Mouse (Mus musculus) midbrain, postnatal 0 days (tissue): ENCODE data around the gene Pebp1. TPM values are rescaled to one million over a fixed set of nuclear protein-coding genes. Genes with fewer than 3 reads are reported as not detected.

ENCODE experiments used
- ATAC-seq: fragments of 200-750 bp; cut with Nextera tagmentation; 2 replicates; pipeline ENCODE4 v1.8.0; 2017; ENCODE audit warnings: moderate number of reproducible peaks, mild to moderate bottlenecking, moderate TSS enrichment, moderate library complexity; ENCODE audit not compliant: low FRiP score
- DNase-seq: peaks from one replicate; pipeline ENCODE4 v3.0.0-alpha.2; 2015; ENCODE audit warnings: low spot score
- H3K27ac ChIP-seq: fragments of 300-500 bp; sonication (generic); 2 replicates; pipeline ENCODE4 v1.5.1; 2014; ENCODE audit warnings: low read depth, mild to moderate bottlenecking, low read length, mixed read lengths
- H3K27me3 ChIP-seq: fragments of 300-500 bp; sonication (generic); 2 replicates; pipeline ENCODE4 v1.6.1; 2014; ENCODE audit warnings: low read length, control low read depth, mixed read lengths; ENCODE audit not compliant: insufficient read depth
- H3K36me3 ChIP-seq: fragments of 300-500 bp; sonication (generic); 2 replicates; pipeline ENCODE4 v1.6.1; 2014; ENCODE audit warnings: low read length, control low read depth, mixed read lengths; ENCODE audit not compliant: insufficient read depth
- H3K4me1 ChIP-seq: fragments of 300-500 bp; sonication (generic); 2 replicates; pipeline ENCODE4 v1.6.1; 2014; ENCODE audit warnings: mild to moderate bottlenecking, control low read depth, antibody characterized with exemption, low read length, mixed read lengths; ENCODE audit not compliant: insufficient read depth
- H3K4me2 ChIP-seq: fragments of 300-500 bp; sonication (generic); 2 replicates; pipeline ENCODE4 v1.6.1; 2014; ENCODE audit warnings: low read depth, mild to moderate bottlenecking, low read length, mixed read lengths; ENCODE audit not compliant: poor library complexity, severe bottlenecking
- H3K4me3 ChIP-seq: fragments of 300-500 bp; sonication (generic); 2 replicates; pipeline ENCODE4 v1.5.1; 2014; ENCODE audit warnings: low read depth, mild to moderate bottlenecking, low read length, moderate library complexity
- H3K9ac ChIP-seq: fragments of 300-500 bp; sonication (generic); replicated peaks from 2 replicates; pipeline ENCODE4 v1.6.1; 2014; ENCODE audit warnings: mild to moderate bottlenecking, low read length, moderate library complexity, mixed read lengths; ENCODE audit not compliant: poor library complexity, severe bottlenecking
- H3K9me3 ChIP-seq: fragments of 300-500 bp; sonication (generic); 2 replicates; pipeline ENCODE4 v1.6.1; 2016; ENCODE audit warnings: low read length, control low read depth
- CTCF ChIP-seq: IDR thresholded peaks from 2 replicates; pipeline ENCODE4 v1.5.1; 2016; ENCODE audit warnings: antibody characterized with exemption, mild to moderate bottlenecking
- WGBS: fragments of 180-500 bp; shearing (Covaris S2); extraction: QIAGEN DNeasy Blood & Tissue Kit; methylation state at CpG from one replicate; pipeline ENCODE4 v1.1.7; 2014; 5-methylcytosine and 5-hydroxymethylcytosine counted together
- polyA plus RNA-seq: library from polyadenylated mRNA; unstranded; fragments of >200 nt; fragmentation: Nextera tagmentation; extraction: Ambion mirVana; gene quantifications from 2 replicates; pipeline ENCODE4 v1.2.1, GENCODE M21; 2015
- total RNA-seq: library from RNA; depleted of rRNA; stranded (reverse); fragments of >200 nt; gene quantifications from 2 replicates; pipeline ENCODE4 v1.2.3, GENCODE M21; 2014; rRNA removed

The Pebp1 gene
- total RNA-seq: 1,240 and 1,525 TPM in 2 replicates
- polyA plus RNA-seq: 1,025 and 1,129 TPM in 2 replicates

DNA sequence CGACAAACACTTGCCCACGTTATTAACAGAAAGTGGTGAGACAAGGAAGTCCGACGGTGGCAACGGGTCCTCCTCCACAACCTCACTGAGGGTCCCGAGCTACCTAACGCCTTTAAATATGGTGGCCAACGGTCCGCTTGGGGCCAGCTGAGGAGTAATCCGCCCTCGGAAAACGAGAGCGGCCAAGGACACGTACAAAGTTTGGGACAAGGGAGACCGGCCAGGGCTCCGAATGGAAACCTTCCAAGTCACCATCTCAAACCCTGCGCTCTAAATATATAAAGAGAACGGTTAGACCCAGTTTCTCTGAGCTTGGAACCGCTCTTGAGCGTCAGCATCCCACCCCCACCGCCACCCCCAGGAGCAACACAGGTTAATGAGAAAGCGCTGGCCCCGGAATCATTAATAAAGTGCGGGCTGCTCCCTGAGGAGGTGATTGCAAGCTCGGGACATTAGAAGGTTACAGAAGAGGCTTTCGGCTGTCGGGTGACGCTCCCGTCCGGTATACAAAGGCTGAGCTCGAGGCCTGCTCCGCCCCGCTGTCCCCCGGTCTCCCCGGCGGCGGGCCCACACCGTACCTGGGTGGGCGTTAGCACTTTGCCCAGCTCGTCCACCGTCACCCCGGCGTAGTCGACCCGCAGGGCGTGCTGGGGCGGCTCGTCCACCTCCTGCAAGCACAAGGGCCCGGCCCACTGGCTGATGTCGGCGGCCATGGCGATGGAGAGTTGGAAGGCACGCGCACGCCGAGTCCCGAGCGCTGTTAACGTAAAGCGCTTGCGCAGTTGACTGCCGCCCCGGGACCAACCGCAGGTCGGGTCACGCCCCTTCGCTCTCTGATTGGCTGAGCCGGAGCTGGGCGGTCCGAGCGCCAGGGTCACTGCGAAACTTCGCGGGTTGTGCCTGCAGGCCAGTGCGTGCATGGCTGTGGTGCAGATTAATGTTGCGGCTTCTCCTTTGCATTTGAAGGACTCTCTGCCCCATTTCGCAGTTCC is at the start of gene Pebp1:
Gene Pebp1 (minus strand): TSS at position 795 of the 992 bp plus-strand sequence.
- peaks cover 14% of the 10 kb centered on the region for H3K36me3 ChIP-seq
- under 1% methylated on average over 67 of the region's 77 CpGs for WGBS
- H3K9ac ChIP-seq: peak within 1 kb of the TSS; percentile 82
- peaks cover 9% of the 10 kb centered on the region; the same call in 1 of the 2 replicates for H3K4me1 ChIP-seq
- H3K27me3 ChIP-seq: no peaks in the 10 kb centered on the region
- TF ChIP-seq CTCF: no peak
- H3K9me3 ChIP-seq: no peaks in the 10 kb centered on the region
- ATAC-seq (peak; percentile 94), DNase-seq (peak; percentile 97)
- peak within 1 kb of the TSS; percentile 77 for H3K4me2 ChIP-seq
- H3K27ac ChIP-seq: peak within 1 kb of the TSS; percentile 68
- peak within 1 kb of the TSS; percentile 81 for H3K4me3 ChIP-seq

DNA sequence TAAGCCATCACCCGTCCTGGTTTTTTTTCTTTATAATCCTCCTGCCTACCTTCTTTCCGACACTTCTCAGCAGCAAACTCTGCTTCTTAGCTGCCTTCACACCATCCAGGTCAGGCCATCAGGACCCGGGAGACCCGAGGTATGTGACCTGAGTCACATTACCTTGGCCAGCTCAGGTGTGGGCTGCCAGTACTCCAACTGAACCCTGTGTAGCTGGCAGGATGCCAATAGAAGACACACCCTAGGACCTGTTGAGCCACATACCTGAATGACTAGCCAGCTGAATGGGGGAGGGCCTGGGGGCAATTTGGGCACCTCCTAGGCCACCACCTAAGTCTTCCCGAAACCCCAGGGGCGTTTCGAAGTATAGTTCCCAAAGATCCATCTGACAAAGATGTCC is 43.0 kb upstream of the Pebp1 start:
- no peaks in the 10 kb centered on the region for H3K36me3 ChIP-seq
- no peak for ATAC-seq
- no peaks in the 10 kb centered on the region for H3K27me3 ChIP-seq
- no peak overlapping the region for H3K4me2 ChIP-seq
- no peak overlapping the region for H3K9ac ChIP-seq
- H3K9me3 ChIP-seq: no peaks in the 10 kb centered on the region
- H3K4me3 ChIP-seq: no peak overlapping the region
- DNase-seq: no peak
- no peaks in the 10 kb centered on the region for H3K4me1 ChIP-seq
- WGBS: 89% methylated on average over 7 of the region's 7 CpGs
- H3K27ac ChIP-seq: no peak overlapping the region
- no peak for TF ChIP-seq CTCF

DNA sequence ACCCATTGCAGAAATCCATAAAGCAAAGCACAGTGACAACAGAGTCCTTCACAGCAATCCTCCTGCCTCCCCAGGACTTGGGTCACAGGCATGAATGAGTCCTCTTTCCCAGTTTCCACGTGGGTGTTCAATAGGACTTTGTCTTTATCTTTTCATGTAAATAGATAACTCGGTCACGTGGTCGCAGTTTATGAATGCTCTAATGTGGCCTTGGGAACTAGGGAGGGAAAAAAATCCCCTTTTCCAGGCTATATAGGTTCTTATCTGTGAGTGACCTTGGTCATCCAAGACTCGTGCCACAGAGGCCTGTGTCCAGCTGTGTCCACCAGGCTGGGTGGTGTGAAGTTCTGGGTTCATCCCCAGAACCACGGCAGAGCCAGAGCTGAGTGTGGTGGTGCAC is 39.0 kb upstream of the Pebp1 start:
- ATAC-seq (no peak), DNase-seq (no peak)
- WGBS: 82% methylated on average over 6 of the region's 6 CpGs
- Histone ChIP-seq H3K9me3 (no peaks in the 10 kb centered on the region), H3K36me3 (no peaks in the 10 kb centered on the region), H3K27ac (no peak overlapping the region), H3K4me3 (no peak overlapping the region), H3K4me2 (no peak overlapping the region), H3K27me3 (no peaks in the 10 kb centered on the region), H3K4me1 (no peaks in the 10 kb centered on the region), H3K9ac (no peak overlapping the region)
- no peak for TF ChIP-seq CTCF

DNA sequence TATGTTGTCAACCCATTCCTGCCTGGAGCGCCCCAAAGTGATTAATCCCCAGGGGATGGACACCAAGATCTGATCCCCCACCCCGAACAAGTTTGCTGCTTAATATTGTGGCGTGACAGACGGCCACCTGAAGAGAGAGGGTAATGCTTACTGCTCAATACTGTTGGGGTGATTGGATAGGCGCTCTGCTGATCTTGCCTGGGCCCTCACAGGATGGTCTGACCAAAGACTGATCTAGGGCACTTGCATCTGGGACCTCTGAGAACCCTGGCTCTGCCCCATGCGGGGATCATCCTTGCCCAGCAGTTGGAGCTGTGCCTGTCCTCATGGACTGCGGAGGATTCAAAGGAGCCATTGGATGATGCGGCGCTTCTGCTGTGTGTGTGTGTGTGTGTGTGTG is 36.3 kb upstream of the Pebp1 start:
- TF ChIP-seq CTCF: no peak
- Histone ChIP-seq H3K4me3 (no peak overlapping the region), H3K9me3 (no peaks in the 10 kb centered on the region), H3K9ac (no peak overlapping the region), H3K4me2 (no peak overlapping the region), H3K36me3 (no peaks in the 10 kb centered on the region), H3K4me1 (no peaks in the 10 kb centered on the region), H3K27me3 (peaks cover 9% of the 10 kb centered on the region; the same call in 1 of the 2 replicates), H3K27ac (no peak overlapping the region)
- DNase-seq (no peak), ATAC-seq (no peak)
- 84% methylated on average over 9 of the region's 9 CpGs for WGBS

DNA sequence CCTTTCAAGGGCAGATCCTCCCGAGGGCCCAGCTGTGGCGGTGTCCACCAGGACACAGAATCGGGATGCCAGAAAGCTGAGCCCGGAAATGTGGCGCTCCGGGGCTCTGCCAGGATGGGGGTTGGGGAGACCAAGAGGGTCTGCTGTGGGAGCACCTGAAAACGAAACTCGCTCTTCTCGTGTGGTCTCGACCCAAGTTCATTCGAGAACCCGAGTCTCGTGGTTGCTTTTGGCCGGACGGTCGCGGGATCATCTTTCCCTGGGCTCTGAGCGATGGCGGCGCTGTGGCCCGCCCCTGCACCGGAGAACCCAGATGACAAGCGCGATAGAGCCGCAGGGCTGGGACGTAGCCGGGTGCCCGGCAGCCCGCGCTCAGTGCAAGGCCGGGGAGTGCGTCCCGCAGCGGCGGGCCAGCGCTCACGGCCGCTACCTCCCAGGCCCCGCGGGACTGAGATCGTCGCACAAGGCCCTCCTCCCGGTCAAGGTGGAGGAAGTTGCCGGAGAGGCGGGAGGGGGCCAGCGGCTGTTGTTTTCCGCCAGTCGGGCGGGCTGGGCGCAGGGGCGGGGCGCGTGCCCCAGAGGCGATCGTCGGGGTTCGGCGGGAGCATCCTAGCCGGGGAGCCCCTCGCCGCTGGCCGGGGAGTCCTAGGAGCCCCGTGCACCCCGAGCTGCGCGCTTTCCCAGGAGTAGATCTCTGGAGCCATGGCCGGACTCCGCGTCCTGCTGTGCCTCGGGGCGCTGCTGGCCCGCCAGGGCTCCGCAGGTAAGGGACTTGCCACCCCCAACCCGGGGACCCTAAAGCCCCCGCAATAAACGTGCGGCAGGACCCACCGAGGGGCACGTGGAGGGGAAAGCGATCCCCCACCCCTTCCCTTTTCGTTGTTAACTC is 31.6 kb upstream of the Pebp1 start, which contains the start of gene Vsig10:
Gene Vsig10 (plus strand): TSS at position 343 of the 889 bp plus-strand sequence.
- Histone ChIP-seq H3K36me3 (no peaks in the 10 kb centered on the region), H3K4me3 (peak within 1 kb of the TSS; percentile 59), H3K27me3 (peaks cover 9% of the 10 kb centered on the region; the same call in 1 of the 2 replicates), H3K27ac (0 out of 2 replicates have a peak within 1 kb of the TSS, but pooled peaks have one; percentile 12), H3K4me1 (0 out of 2 replicates have a peak, but pooled peaks cover 3% of the 10 kb centered on the region), H3K9ac (peak within 1 kb of the TSS; percentile 62), H3K9me3 (no peaks in the 10 kb centered on the region), H3K4me2 (peak within 1 kb of the TSS; percentile 100)
- under 1% methylated on average over 71 of the region's 81 CpGs for WGBS
- DNase-seq: peak; percentile 31
- TF ChIP-seq CTCF: no peak
- no peak for ATAC-seq
